Mouse (Mus musculus): ENCODE measurements around the gene Dpep1. TPM values are rescaled to one million over a fixed set of nuclear protein-coding genes. Genes with fewer than 3 reads are reported as not detected.

Dpep1 gene
- polyA plus RNA-seq, 1 experiment from 2014 or later, result not detected

DNA sequence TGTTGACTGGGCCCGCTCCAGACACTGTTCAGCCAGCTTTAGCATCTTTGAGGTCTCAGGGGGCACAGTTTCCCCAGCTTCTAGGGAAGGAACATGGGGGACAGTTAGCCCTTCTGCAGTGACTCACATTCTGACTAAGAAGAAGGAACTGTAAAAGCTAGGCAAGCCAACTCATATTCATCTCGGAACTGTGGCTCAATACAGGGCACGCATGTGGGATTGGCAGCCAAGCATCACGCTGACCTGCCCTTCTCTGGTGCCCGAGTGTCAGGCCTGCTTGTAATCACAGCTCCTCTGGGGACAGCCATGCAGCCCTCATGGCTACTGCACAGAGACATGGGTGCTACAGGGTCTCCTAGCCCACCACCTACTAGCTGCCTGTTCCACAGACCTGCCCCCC lies 64.9 kb downstream of the Dpep1 start:
- Histone ChIP-seq H3K79me2 (ENCODE audit: inconsistent target) (peaks cover 20% of the 10 kb centered on the region; the same call in 1 of the 2 replicates), H3K27ac (0 out of 2 replicates have a peak overlapping the region, but pooled peaks have one; percentile 12), H3K36me3 (ENCODE audit: inconsistent target) (peaks cover 28% of the 10 kb centered on the region), H3K4me3 (ENCODE audit: inconsistent target) (no peak overlapping the region)
- WGBS (ENCODE audit: missing documents), result 68% methylated on average over 5 of the region's 5 CpGs

Other genes starting within 250 kb of the Dpep1 start
- gene Ankrd11, start 144.0 kb upstream of the Dpep1 start, polyA plus RNA-seq (2018), result 32.7 to 46.6 TPM (median 36.7 TPM) in 3 replicates
- gene Spg7, start 123.3 kb upstream of the Dpep1 start, polyA plus RNA-seq (2018), result 28.2 to 39.2 TPM (median 32.3 TPM) in 3 replicates
- gene Rpl13, start 83.9 kb upstream of the Dpep1 start, polyA plus RNA-seq (2018), result 513 to 1,298 TPM (median 1,102 TPM) in 3 replicates
- gene Cpne7, start 68.9 kb upstream of the Dpep1 start, polyA plus RNA-seq (2018), result not detected in 3 replicates
- not detected in 3 replicates for gene Sult5a1, start 27.9 kb upstream of the Dpep1 start, polyA plus RNA-seq (2018)
- 35.0 to 103 TPM (median 101 TPM) in 3 replicates for gene Chmp1a, start 26.5 kb downstream of the Dpep1 start, polyA plus RNA-seq (2018)
- gene Spata33, start 26.6 kb downstream of the Dpep1 start, polyA plus RNA-seq (2018), result 0.27 to 1.4 TPM (median 0.40 TPM) in 3 replicates
- gene Cdk10, start 38.6 kb downstream of the Dpep1 start, polyA plus RNA-seq (2018), result 13.9 to 19.0 TPM (median 17.2 TPM) in 3 replicates
- gene Spata2l, start 50.0 kb downstream of the Dpep1 start, polyA plus RNA-seq (2018), result 2.4 to 3.9 TPM (median 2.8 TPM) in 3 replicates
- 9.8 to 12.0 TPM (median 11.1 TPM) in 3 replicates for gene Zfp276, start 68.0 kb downstream of the Dpep1 start, polyA plus RNA-seq (2018)
- gene Vps9d1, start 68.1 kb downstream of the Dpep1 start, polyA plus RNA-seq (2018), result 10.8 to 15.8 TPM (median 14.7 TPM) in 3 replicates
- 1.4 to 7.1 TPM (median 4.2 TPM) in 3 replicates for gene Fanca, start 132.3 kb downstream of the Dpep1 start, polyA plus RNA-seq (2018)
- not detected in 3 replicates for gene Spire2, start 146.5 kb downstream of the Dpep1 start, polyA plus RNA-seq (2018)
- gene Tcf25, start 187.5 kb downstream of the Dpep1 start, polyA plus RNA-seq (2018), result 120 to 135 TPM (median 125 TPM) in 3 replicates
- gene Mc1r, start 220.9 kb downstream of the Dpep1 start, polyA plus RNA-seq (2018), result not detected in 3 replicates
- 0.14 TPM in 1 of 3 replicates, not detected in the others for gene Tubb3, start 225.2 kb downstream of the Dpep1 start, polyA plus RNA-seq (2018)
- gene Def8, start 237.3 kb downstream of the Dpep1 start, polyA plus RNA-seq (2018), result 10.3 to 15.7 TPM (median 13.9 TPM) in 3 replicates

All from macrophage (primary cell).